Mouse (Mus musculus) left cerebral cortex, postnatal 25 days (tissue): ENCODE data around the gene Dyrk2. TPM values are rescaled to one million over a fixed set of nuclear protein-coding genes. Genes with fewer than 3 reads are reported as not detected.
A peak's percentile ranks its signal among the peaks of the same experiment; 100 is the strongest.

Experiments used
- DNase-seq, 2 experiments: peaks; one replicate each; pipeline ENCODE4 v3.0.0; 2022; ENCODE audit warnings: low spot score in 2 of 2, mixed read lengths in 1 of 2
- intact Hi-C: fragments of 180-260 bp; cut with DNase I; formaldehyde crosslinking; loops from one replicate; pipeline ENCODE4 v1.15.1; 2025
- total RNA-seq, 2 experiments: library from RNA; stranded (reverse); gene quantifications; 2 replicates each; pipeline ENCODE4 v1.2.3; 2021

The Dyrk2 gene
- total RNA-seq, 2 experiments from 2014 or later: 51.0 to 55.5 TPM

- intact Hi-C loops: no loop called here
- peak in 1 of 2 experiments; percentile 62 for DNase-seq
Measured at GRCm38 (mm10) chr10:118852554-118852953, 17.5 kb downstream of the Dyrk2 start.

- intact Hi-C loops: no loop called here
- DNase-seq: no peak
Measured at GRCm38 (mm10) chr10:118848501-118848900, 21.5 kb downstream of the Dyrk2 start.

GRCm38 (mm10) chr10:118846991-118847545 is 22.9 kb downstream of the Dyrk2 start:
- intact Hi-C loops: no loop called here
- no peak for DNase-seq

- intact Hi-C loops: no loop called here
- DNase-seq: no peak
Measured at GRCm38 (mm10) chr10:118840598-118840997, 29.4 kb downstream of the Dyrk2 start.

GRCm38 (mm10) chr10:118839343-118840141 is 30.5 kb downstream of the Dyrk2 start:
- DNase-seq: peak in 1 of 2 experiments; percentile 14
- intact Hi-C loops: no loop called here

- DNase-seq: no peak
- intact Hi-C loops: no loop called here
Measured at GRCm38 (mm10) chr10:118837636-118838035, 32.4 kb downstream of the Dyrk2 start.

- intact Hi-C loops: no loop called here
- DNase-seq: no peak
Measured at GRCm38 (mm10) chr10:118831190-118831589, 38.8 kb downstream of the Dyrk2 start.

- intact Hi-C loops: no loop called here
- no peak for DNase-seq
Measured at GRCm38 (mm10) chr10:118829641-118830040, 40.4 kb downstream of the Dyrk2 start.

GRCm38 (mm10) chr10:118827116-118827515 is 42.9 kb downstream of the Dyrk2 start:
- intact Hi-C loops: no loop called here

GRCm38 (mm10) chr10:118824830-118825229 is 45.2 kb downstream of the Dyrk2 start:
- intact Hi-C loops: no loop called here
- peak in 1 of 2 experiments; percentile 24 for DNase-seq

More at GRCm38 (mm10) chr10:118827116-118827515, 42.9 kb downstream of the Dyrk2 start:
- DNase-seq: no peak

- intact Hi-C loops: no loop called here
- DNase-seq: peak; percentile 50 to 77
Measured at GRCm38 (mm10) chr10:118820901-118821300, 49.1 kb downstream of the Dyrk2 start.

- intact Hi-C loops: no loop called here
- DNase-seq: peak in 1 of 2 experiments; percentile 11
Measured at GRCm38 (mm10) chr10:118819846-118820245, 50.2 kb downstream of the Dyrk2 start.

GRCm38 (mm10) chr10:118817089-118817488 is 52.9 kb downstream of the Dyrk2 start:
- intact Hi-C loops: no loop called here
- no peak for DNase-seq

- intact Hi-C loops: no loop called here
Measured at GRCm38 (mm10) chr10:118811945-118812344, 58.1 kb downstream of the Dyrk2 start.

GRCm38 (mm10) chr10:118810908-118811711 is 58.9 kb downstream of the Dyrk2 start:
- intact Hi-C loops: no loop called here

More at GRCm38 (mm10) chr10:118811945-118812344, 58.1 kb downstream of the Dyrk2 start:
- DNase-seq: no peak

More at GRCm38 (mm10) chr10:118810908-118811711, 58.9 kb downstream of the Dyrk2 start:
- no peak for DNase-seq
